Mouse (Mus musculus): ENCODE results near the gene Dad1.

Gene Dad1

GRCm38 (mm10) chr14:54206309-54206708 lies 47.6 kb downstream of the Dad1 start:
- no peak for DNase-seq (ENCODE audit: low spot score in 2 of 2)

GRCm38 (mm10) chr14:54205904-54206303 lies 48.0 kb downstream of the Dad1 start:
- DNase-seq (ENCODE audit: low spot score in 2 of 2) = no peak

- DNase-seq (ENCODE audit: low spot score in 2 of 2) = no peak
These were observed 49.1 kb downstream of the Dad1 start for GRCm38 (mm10) chr14:54204786-54205185.

GRCm38 (mm10) chr14:54204311-54204710 lies 49.6 kb downstream of the Dad1 start:
- no peak for DNase-seq (ENCODE audit: low spot score in 2 of 2)

- DNase-seq (ENCODE audit: low spot score in 2 of 2) = no peak
These were observed 50.1 kb downstream of the Dad1 start for GRCm38 (mm10) chr14:54203776-54204175.

- DNase-seq (ENCODE audit: low spot score in 2 of 2) = no peak
These were observed 50.7 kb downstream of the Dad1 start for GRCm38 (mm10) chr14:54203207-54203606.

- DNase-seq (ENCODE audit: low spot score in 2 of 2) = no peak
These were observed 53.5 kb downstream of the Dad1 start for GRCm38 (mm10) chr14:54200363-54200762.

GRCm38 (mm10) chr14:54199662-54200061 lies 54.2 kb downstream of the Dad1 start:
- DNase-seq (ENCODE audit: low spot score in 2 of 2) = no peak

- no peak for DNase-seq (ENCODE audit: low spot score in 2 of 2)
These were observed 56.2 kb downstream of the Dad1 start for GRCm38 (mm10) chr14:54197740-54198139.

GRCm38 (mm10) chr14:54195838-54196423 lies 58.0 kb downstream of the Dad1 start:
- DNase-seq (ENCODE audit: low spot score in 2 of 2) = no peak

- no peak for DNase-seq (ENCODE audit: low spot score in 2 of 2)
These were observed 60.4 kb downstream of the Dad1 start for GRCm38 (mm10) chr14:54193354-54194133.

GRCm38 (mm10) chr14:54192462-54192847 lies 61.4 kb downstream of the Dad1 start:
- peak in 1 of 2 experiments; percentile 48 for DNase-seq (ENCODE audit: low spot score in 2 of 2)

- no peak for DNase-seq (ENCODE audit: low spot score in 2 of 2)
These were observed 62.1 kb downstream of the Dad1 start for GRCm38 (mm10) chr14:54191594-54192461.

- no peak for DNase-seq (ENCODE audit: low spot score in 2 of 2)
These were observed 62.9 kb downstream of the Dad1 start for GRCm38 (mm10) chr14:54191026-54191390.

GRCm38 (mm10) chr14:54190305-54191025 lies 63.4 kb downstream of the Dad1 start:
- no peak for DNase-seq (ENCODE audit: low spot score in 2 of 2)

- DNase-seq (ENCODE audit: low spot score in 2 of 2) = no peak
These were observed 64.6 kb downstream of the Dad1 start for GRCm38 (mm10) chr14:54189255-54189654.

- no peak for DNase-seq (ENCODE audit: low spot score in 2 of 2)
These were observed 66.7 kb downstream of the Dad1 start for GRCm38 (mm10) chr14:54187211-54187610.

Data from urinary bladder, postnatal 4 days (tissue).